Mouse (Mus musculus) spleen, postnatal 14 days (tissue): ENCODE measurements around the gene Lrrc42.

Source experiments
- DNase-seq, 2 experiments: peaks; one replicate each; pipeline ENCODE4 v3.0.0; 2021 to 2022; ENCODE audit warnings: low spot score in 2 of 2

Gene Lrrc42

DNA sequence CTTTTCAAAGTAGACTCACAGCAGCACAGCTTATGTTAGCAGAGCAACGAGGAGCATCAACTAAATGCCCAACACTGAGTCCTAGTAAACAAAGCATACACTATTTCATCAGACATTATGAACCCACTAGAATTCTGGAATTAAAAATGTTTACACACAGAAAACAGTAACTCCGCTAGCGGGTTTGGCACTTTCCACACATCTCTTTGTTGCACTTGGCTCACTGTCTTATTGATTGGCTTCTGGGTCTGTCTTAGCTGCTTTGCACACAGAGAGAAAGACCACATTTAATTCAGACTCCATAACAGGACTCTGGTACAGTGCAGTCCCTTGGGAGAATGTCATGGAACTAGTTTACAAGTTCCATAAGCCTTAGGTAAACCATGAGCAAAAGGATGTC, 5.3 kb downstream of the Lrrc42 start:
- DNase-seq = no peak

DNA sequence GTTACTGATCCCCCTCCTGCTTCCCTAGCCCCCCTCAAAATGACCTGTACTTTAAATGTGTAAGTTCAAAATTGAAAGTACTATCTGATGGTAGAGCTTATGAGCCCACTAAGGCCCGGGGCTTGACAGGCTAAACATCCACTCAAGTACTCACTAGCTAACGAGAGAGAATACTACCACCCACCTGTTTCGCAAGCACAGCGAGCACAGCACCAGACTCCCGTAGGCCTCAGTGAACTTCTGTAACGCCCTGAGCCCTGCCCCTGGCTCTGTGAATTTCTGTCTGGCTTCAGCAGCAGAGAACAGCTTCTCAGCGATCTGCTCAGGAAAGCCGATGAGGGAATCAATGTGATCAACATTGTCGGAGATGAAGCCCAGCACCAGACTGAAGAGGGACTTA, 6.2 kb downstream of the Lrrc42 start:
- no peak for DNase-seq

DNA sequence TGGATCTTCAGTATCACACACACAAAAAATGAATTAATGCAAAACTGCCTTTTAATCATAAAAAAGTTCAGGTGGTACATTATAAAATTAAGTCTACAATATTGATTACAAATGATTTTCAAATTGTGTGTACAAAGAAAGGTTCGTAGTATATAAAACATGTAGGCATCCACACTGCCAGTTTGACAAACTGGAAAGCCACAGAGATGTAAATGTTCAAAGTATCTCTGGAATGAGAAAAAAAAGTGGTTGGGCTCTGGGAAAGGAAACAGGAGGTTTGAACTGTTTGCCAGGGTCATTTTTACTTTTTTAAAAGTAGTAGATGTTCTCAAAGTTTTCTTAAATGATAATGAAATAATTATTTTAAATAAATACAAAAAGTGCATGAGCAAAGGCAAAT, 7.3 kb downstream of the Lrrc42 start:
- DNase-seq = no peak

DNA sequence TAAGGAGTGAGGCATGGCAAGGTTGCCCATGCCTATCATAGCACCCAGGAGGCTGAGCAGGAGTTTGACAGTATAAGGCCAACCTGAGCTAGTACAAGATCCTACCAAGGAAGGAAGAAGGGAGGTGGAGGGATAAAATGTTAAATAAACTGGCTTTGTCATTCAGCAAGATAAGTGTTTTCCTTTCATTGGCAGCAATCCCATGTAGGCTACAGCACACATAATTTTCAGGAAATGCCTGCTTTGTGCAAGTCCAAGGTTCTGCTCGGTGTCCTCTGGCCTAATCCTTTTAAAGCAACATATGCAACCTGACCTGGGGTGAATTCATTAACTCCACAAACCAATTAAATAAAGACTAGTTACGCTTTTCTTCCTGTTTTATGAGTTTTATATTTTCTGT, 8.0 kb downstream of the Lrrc42 start:
- DNase-seq = no peak

DNA sequence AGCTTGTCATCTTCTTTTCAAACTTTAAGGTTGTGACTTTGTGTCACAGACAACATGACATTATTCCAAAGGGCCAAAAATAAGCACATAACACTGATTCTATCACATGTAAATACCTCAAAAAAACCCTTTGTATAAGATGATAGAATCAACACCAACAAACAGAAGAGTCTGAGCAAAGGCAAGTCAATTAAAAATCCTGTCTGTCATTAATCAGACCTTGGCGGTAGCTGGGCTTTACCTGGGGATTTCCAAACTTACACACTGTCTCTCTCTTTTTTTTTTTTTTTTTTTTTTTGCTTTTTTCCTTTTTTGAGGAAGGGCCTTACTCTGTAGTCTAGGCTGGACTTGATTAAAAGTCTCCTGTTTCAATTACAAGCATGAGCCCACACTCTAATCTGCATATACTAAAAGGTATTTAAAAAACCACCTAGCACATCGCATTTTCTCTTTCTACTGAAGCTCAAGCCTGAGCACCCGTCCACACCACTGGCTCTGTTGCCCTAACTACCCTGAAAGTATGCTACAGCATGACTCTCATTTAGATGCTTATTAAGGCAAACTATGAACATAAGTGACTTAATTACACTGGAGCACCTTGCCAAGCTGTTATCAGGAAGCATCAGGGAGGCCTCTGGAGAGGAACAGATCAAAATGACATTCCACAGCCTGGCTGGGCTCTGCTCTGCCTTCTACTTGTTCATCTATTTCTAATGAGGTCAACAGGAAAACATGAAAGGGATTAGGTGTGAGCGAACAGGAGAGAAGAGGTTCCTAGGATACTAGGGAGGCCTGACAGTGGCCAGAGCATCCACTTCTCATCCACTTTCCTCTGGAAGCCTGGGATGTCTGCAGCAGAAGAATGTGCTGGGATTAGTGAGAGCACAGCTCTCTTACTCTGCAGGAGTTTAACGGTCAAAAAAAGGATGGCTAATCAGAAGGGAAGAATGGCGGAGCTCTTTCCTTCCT, 9.7 kb downstream of the Lrrc42 start:
- no peak for DNase-seq

DNA sequence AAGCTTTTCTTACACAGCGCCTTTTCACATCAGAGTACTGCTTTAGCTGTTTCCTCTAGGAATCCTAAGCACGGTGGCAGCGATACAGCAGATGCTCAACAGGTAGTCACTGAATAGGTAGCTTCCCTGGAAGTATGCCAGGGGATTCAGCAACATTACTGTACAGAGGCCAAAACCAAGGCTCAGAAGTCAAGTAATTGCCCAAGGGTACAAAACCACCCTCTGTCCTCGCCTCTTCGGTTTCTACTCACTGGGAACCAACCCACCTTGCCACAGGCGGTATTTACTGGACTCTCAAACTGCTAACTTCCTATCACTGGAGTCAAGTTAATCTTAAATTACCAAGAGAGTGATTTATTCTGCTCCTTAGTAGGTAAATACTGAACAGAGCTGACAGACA, 13.1 kb downstream of the Lrrc42 start:
- DNase-seq = no peak

DNA sequence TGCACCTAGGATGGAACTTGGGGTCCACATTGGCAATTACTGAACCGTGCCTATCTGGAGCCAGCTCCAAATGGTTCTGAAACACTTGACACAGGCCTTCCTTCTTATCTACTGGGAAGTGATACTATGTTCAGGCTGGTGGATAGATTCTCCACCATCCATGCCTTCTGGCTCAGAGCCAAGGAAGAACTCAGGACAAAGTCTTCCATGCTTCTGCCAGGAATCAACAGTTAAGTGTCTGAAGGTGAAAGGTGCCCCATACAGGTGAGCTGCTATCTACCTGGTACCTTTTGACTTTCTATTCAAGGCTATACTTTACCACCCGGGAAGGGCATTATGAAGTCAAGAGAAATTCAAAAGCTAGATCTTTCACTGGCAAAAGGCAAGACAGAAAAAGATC, 15.1 kb downstream of the Lrrc42 start:
- no peak for DNase-seq

DNA sequence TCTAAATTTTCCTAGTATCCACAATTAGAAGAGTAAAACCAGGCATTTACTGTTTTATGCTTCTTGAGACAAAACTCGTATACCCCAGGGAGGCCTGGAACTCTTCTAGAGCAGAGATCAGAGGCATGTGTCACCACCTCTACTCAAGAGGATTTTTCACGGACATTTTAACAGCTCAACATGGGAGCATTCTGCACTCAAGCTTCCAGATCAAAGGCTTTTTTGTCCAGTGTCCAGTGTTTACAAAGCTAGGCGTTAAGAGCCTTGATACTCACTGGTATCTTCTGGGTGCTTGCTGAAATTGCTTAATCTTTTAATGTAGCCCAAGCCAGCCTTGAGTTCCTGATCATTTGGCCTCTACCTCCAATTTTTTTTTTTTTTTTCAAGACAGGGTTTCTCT, 21.1 kb downstream of the Lrrc42 start:
- no peak for DNase-seq

DNA sequence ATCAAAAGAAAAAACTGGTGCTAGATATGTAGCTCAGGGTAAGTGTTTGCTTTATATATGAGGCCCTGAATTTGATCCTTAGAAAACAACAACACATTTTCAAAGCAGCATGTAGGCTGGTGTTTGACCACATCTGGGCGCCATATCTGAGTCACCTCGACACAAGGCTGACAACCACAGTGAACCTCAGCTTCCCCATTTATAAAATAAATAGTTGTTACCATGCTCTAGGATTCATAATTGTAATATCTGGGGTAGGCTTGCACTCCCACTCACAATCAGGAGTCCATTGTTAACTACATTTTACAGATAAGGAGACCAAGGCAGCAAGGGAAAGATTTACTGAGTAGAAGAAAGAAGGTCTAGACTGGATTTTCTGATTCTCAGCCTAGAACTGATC, 27.0 kb downstream of the Lrrc42 start:
- DNase-seq = no peak

DNA sequence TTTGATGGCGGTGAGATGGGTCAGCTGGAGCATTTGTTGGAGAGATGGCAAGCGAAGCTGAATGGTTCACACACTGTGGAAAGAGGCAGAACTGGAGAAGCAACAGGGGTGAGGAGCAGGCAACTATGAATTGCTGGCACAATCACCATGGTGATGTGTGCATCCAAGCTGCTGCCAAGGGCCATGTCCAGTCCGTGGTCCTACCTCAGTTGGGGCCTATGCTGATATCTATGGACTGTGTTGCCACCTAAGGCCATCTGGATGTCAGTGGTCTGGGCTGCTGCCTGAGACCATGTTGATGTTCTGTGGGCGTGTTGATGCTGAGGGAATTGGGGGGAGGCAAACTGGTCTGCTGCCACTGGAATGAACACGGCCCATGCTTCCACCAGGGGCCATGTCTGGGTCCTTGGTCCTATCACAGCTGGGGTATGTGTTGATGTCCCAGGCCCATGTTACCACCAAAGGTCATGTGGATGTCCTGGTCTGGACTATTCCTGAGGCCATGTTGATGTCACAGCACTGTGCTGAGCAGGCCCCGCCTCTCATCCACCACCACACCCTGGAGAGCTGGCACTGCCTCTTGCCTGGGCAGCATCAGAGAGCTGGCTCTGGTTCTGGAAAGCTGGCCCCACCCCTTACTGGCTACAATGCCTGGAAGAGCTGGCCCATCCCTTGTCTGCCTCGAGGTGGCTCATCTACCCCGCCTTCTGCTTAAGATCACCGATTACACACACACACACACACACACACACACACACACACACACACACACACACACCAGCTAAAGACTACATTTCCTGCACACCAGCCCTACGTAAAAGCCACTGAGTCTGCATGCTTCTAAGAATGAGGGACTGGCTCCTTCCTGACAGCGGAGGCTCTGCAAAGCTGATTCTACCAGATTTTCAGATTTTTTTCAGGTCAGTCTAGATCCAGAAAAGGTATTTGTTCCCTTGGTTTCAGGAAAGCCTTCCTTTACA, 29.8 kb downstream of the Lrrc42 start:
- no peak for DNase-seq

DNA sequence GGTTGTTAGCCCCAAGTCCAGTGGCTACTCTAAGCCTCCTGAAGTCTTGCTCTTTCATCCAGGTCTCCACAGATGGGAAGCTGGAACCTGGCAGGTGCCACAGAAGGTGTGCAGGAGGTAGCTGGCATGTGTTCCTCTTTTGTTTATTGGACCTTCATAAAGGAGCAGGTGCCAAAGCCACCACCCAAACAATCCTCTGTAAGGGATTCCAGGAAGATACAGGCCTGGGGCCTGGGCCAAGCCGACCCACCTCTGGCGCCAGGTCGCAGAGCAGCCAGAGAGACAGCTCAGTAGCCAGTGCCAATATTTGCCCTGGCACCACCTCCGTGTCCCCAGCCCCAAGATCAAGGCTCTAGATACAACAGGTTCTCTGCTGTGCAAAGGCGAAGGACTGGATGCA, 31.8 kb downstream of the Lrrc42 start:
- DNase-seq = no peak

DNA sequence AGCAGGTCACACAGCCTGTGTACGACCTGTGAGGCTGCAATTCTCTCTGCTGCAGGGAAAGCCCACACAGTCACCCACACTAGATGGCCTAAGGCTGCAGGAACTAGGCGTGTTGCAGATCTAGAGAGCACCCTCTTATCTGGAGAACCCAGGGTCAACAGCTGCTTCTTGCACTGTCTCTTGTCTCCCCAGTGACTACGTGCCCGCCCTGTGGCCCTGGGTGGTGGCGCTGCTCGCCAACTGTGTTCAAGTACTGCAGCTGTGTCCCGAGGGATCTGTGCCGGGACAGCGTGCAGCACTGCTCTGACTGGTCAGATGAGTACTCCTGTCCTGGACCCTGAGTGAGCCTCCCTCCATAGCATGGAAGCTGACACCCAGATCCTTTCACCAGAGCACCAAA, 35.8 kb downstream of the Lrrc42 start:
- DNase-seq = peak; percentile 42 to 52

DNA sequence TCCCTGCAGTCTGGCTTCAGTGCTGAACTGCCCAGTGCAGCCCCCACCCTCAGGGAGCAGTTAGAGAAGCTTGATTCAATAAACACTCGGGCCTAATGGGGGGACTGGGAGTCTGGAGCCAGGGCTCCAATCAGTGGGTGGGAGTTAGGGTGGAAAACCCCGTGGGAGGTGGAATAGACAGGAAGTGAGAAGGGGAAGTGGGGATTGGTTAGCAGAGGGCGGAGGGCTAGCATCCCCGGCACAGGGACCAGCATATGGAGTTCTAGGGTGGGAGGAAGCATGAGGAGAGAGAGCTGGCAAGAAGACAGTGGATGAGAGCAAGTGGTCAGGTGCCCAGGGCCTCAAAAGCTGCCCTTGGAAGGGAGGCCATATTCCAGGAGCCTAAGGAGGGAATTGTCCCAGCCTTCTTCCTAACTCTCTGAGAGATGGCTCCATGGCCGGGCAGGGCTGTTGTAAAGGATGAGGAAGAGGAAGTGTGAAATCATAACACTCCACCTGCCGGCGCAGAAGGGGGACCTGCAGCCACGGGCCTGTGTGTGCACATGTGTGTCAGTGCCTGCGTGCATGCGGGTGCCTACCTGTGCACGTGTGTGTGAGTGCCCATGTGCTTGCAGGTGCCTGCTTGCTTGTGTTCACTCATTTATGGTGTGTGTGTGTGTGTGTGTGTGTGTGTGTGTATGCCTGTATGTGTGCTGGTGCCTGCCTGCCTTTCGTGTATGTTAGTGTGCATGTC, 39.9 kb downstream of the Lrrc42 start:
- DNase-seq = no peak

DNA sequence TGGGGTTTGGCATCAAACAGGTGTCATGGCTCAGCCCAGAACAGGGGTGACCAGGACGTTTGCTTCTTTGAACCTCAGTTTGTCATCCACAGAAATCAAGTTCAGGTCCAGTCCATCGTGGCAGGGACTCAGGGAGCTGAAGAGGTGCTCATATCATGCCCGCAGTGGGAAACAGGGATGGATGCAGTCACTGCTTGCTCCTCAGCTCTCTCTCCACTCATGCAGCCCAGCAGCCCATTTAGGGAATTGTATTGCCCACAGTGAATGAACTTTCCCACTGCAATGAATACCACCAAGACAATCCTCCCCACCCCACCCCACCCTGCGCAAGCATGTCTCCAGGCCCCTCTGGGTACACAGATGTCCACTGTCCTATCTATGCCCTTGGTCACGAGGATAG, 41.4 kb downstream of the Lrrc42 start:
- DNase-seq = no peak

DNA sequence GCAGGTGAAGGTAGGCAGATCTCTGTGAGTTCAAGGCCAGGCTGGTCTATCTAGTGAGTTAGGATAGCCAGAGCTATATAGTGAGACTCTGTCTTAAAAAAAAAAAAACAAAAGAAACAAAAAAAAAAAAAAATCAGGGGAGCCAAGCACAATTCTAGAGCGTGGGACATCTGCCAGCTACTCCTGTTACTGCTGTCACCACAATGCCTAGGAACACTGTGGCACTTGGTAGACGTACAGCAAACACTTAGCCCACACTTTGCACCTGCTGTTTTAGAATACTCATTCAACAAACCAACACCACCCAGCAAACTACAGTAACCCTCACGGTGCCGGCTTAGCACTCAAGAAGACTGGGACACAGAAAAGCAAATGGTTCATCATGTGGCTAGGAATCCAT, 41.9 kb downstream of the Lrrc42 start:
- DNase-seq = no peak

DNA sequence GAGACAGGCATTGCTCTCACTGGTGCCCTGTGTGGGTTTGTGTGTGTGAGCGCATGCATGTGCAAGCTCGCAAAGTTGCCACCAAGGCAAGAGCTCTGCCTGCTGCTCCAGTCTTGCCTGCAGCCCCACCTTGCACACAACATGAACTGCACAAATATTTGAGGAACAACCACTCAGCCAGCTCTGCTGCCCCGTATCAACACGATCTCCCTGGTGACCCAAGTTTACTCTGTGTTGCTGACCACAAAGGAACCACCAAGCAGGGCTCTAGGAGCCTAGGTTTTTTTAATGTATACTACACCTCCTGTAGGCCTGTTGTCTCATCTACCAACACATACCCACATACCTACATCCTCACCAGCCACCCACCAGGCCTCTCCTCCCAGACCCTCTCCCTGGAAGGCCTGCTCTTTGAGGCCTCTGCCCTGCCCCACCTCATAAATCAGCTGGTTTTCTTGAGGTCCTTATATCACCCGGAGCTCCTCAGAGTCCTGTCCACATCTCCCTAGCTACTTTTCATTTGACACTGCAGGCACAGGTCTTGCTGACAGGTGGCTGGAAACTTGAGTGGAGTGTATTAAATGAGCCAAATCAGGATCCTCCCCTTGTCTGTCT, 42.7 kb downstream of the Lrrc42 start:
- DNase-seq = no peak

DNA sequence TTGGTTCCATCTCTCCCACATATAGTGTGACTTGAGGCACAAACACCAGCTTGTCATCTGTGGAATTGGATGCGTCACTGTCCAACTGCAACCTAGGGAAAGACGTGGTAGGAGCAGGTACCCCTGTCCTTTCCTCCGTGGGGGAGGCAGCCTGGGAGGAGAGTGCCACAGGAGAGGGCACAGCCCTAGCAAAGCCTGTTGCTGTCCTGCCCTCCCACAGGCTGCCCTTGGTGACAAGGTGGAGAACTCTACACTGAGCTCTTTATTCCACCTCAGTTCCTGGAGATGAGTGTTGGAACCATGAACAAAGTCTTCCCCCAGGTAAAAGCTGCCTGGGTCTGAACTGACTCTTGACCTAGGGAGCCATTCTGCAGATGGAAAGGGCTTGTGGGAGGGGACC, 44.5 kb downstream of the Lrrc42 start, which contains the start of gene Ldlrad1:
TSS of gene Ldlrad1 (plus strand) at position 301 of the 400 bp plus-strand sequence.
- DNase-seq = no peak

DNA sequence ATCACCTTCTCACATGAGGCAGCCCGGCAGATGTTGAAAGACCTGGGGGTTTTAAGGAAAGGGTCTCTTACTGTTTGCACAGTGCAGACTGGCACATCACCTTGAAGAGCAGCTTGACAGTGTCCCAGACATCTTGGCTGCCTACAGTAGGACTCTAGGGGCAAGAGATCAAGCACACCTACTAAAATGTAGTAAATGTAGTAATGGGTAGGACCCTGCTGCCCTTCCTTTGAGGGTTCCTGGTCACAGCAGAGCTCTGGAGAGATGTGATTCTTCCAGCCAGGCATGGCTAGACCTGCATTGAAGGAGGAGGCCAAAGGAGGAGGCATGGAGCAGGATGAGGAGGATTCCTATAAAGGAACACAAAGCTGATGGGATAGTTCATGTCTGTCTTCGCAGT, 46.3 kb downstream of the Lrrc42 start:
- no peak for DNase-seq

DNA sequence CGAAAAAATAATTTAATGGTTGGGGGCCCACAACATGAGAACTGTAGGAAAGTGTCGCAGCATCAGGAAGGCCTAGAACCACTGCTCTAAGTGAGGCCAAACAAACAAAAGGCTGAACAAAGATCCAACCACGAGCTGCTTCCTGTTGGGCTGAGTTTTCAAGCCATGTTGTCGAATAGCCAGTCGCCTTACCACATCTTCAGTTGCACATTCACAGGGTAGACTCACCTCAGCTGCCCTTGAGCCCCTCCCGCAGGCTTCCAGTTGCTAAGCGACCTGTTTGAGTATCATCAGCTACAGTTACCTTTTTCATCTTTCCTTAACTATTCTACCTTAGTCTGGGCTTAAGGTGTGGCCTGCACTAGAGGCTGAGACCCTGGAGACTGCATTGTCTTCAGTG, 50.3 kb downstream of the Lrrc42 start:
- no peak for DNase-seq

DNA sequence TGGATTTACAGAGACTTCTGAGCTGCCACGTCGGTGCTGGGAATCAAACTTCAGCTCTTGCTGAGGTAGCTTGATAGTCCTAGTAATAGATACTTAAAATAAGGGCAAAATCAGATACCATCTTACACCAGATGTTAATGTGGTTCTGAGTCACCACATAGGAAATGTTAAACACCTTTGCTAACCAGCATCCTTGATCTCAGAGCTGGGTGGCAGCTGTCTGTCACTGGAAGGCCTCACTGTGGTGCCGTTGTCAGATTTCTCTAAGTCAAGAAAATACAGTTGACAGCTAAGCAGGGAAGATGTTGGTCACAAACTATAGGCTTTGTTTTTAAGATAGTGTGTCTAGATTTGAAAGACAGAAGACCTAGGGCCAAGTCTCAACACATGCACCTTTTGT, 51.6 kb downstream of the Lrrc42 start:
- DNase-seq = no peak

DNA sequence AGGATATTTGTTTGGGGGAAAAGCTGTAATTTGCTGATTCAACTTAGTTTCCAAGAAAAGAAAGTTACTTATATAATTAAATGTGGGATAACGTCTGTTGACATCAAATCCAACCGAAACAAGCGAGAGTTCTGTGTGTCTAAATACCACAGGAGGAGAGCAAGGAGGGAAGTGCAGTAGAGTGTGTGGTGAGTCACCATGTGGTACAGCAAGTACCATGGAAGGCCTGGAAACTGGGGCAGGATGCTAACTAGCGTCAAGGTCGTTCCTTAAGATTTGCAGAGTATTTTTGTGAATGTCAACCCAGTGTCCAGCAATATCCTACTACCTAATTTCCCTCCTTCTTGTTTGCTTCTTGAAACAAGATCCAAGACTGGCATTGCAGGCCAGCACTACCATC, 55.3 kb downstream of the Lrrc42 start:
- no peak for DNase-seq
